Mouse (Mus musculus) B cell, adult 67 days (primary cell): ENCODE measurements around the gene Tk1. TPM values are rescaled to one million over a fixed set of nuclear protein-coding genes. Genes with fewer than 3 reads are reported as not detected.

Experiments
- total RNA-seq, 2 experiments: library from RNA; stranded (reverse); gene quantifications; 4 replicates each; pipeline ENCODE4 v1.2.4; 2023

The Tk1 gene
- 10 to 100 TPM; 37.2 to 67.4 TPM for total RNA-seq

GRCm38 (mm10) chr11:117825333-117826101 is at the start of gene Tk1, which contains the start of gene Afmid:
Gene Tk1 (minus strand): TSS chr11:117826092.
Gene Afmid (plus strand): TSS chr11:117825924.

GRCm38 (mm10) chr11:117872861-117873608 is 47.1 kb upstream of the Tk1 start, which contains the start of gene Tha1:
Gene Tha1 (minus strand): TSS chr11:117873481.

GRCm38 (mm10) chr11:117860601-117861000 is 34.7 kb upstream of the Tk1 start, which contains the start of gene Tmem235:
Gene Tmem235 (plus strand): TSS chr11:117860752.

GRCm38 (mm10) chr11:117848985-117849671 is 23.2 kb upstream of the Tk1 start, which contains the start of gene Birc5:
Gene Birc5 (plus strand): TSS chr11:117849251.

GRCm38 (mm10) chr11:117809407-117810311 is 16.2 kb downstream of the Tk1 start, which contains the start of the genes Gm20708 and Syngr2:
Gene Gm20708 (plus strand): TSS chr11:117809668.
Gene Syngr2 (plus strand): TSS chr11:117809668.

GRCm38 (mm10) chr11:117797511-117798159 is 28.3 kb downstream of the Tk1 start, which contains the start of gene 6030468B19Rik:
Gene 6030468B19Rik (plus strand): TSS chr11:117797660.

GRCm38 (mm10) chr11:117781993-117782704 is 43.7 kb downstream of the Tk1 start, which contains the start of the genes Tmc8 and Tmc6:
Gene Tmc8 (plus strand): TSS chr11:117782076.
Gene Tmc6 (minus strand): TSS chr11:117782198.

Other genes with a start within 250 kb of the Tk1 start
- 10 to 100 TPM; 82.9 to 88.3 TPM for gene Tnrc6c, start 171.8 kb downstream of the Tk1 start, total RNA-seq
- gene Tmc8, start 44.0 kb downstream of the Tk1 start, total RNA-seq, result 10 to 100 TPM; 71.7 to 72.1 TPM
- 100 to 1,000 TPM; 153 to 154 TPM for gene Tmc6, start 43.9 kb downstream of the Tk1 start, total RNA-seq
- 1 to 10 TPM; 3.2 to 4.5 TPM for gene 6030468B19Rik, start 28.4 kb downstream of the Tk1 start, total RNA-seq
- gene Gm20708, start 16.4 kb downstream of the Tk1 start, total RNA-seq, result 10 to 100 TPM in 1 of 2 experiments, 1 to 10 TPM in 1; 9.6 to 14.9 TPM
- 100 to 1,000 TPM; 154 to 163 TPM for gene Syngr2, start 16.4 kb downstream of the Tk1 start, total RNA-seq
- 10 to 100 TPM; 30.8 to 31.9 TPM for gene Afmid, start 168 bp downstream of the Tk1 start, total RNA-seq
- 1 to 10 TPM; 2.3 to 5.2 TPM for gene Birc5, start 23.2 kb upstream of the Tk1 start, total RNA-seq
- gene Tmem235, start 34.7 kb upstream of the Tk1 start, total RNA-seq, result not detected
- 1 to 10 TPM; 2.6 to 2.7 TPM for gene Tha1, start 47.4 kb upstream of the Tk1 start, total RNA-seq
- 10 to 100 TPM; 22.8 to 35.7 TPM for gene Socs3, start 144.0 kb upstream of the Tk1 start, total RNA-seq
- 10 to 100 TPM; 46.2 to 48.8 TPM for gene Pgs1, start 160.2 kb upstream of the Tk1 start, total RNA-seq